Mouse (Mus musculus): ENCODE measurements around the gene Zfp318.

Gene Zfp318

DNA sequence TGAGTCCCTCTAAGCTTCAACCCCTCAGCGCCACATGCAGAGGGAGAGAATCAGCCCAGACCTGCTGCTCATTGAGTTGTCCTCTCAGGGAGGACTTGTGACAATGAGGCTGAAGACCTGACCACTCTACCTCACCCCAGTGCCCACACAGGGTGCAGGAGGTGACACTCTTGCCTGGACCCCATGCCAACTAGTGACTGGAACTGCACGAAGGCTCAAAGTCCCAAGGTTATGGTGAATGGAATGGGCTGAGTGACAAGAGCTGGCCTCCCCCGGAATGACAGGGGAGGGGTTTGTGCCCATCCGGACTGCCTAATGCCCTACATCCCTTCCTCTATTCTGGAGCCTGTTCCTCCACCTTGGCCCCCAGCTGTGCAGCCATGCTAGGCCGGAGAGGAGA lies 69.2 kb downstream of the Zfp318 start:
- no peak for DNase-seq (ENCODE audit: low read depth)

DNA sequence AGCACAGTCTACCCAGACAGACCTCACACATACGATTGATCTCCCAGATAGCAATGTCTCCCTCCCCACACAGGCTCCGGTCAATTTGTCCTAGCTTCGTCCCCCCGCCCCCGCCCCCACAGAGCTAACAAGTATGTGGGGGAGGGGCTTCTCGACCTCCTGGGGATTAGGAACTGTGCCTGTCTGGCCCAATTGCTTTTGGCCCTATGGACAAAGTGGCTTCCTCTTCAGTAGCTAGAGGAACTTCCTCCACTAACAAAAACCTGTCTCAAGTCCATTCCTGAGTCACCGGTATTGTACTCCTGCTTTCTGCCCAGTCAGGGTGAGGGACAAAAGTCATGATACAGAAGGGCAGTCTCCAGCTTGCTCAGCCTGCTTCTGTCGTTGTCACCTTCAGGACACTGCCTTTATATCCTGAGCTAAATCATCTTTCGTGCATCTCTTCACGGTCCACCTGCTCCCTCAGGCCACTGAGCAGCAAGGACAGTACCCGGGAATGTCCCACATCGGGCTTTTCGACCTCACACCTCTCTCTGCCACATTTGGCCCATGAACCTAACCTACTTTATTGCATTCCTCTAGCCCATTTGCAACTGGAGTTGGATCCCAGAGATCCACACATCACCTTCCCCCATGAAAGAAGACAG lies 69.9 kb downstream of the Zfp318 start:
- DNase-seq (ENCODE audit: low read depth): no peak

DNA sequence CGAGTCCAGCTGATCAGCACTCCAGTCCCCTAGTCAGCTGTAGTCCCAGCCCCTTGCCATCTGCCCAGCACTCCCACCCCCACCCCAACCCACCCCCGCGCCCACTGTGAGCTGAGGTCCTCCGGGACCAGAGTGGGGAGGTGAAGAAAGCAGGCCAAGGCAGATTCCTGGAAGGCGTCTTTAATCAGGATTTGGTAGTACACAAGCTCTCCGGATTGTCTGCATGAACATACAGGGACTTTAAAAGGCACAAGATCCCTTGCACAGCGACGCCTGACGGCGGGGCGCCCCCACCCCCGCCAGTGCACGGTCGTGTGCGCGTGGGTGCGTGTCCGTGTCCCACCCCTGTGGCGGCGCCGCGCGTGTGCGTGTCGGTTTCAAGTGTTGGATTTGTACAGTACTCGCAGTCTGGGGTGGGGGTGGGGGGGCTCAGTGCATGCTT lies 70.5 kb downstream of the Zfp318 start:
- DNase-seq (ENCODE audit: low read depth): no peak

DNA sequence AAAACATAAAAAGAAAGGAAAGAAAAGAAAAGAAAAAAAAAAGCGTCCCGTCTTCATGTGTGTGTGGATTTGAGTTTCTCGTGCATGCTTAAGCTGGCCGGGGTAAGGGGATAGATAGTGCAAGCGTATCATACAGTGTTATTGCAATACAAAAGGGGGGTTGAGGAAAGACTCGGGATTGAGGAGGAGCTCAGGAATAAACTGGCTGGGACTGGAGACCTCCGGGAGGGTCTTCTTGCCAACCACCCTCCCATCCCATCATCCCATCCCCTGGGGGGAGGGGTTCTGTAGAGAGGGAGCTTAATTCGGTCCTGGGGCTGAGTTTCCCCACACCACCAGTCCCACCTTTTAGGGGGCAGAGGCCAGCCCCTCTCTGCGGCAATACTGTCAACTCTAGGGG lies 71.0 kb downstream of the Zfp318 start:
- DNase-seq (ENCODE audit: low read depth): no peak

DNA sequence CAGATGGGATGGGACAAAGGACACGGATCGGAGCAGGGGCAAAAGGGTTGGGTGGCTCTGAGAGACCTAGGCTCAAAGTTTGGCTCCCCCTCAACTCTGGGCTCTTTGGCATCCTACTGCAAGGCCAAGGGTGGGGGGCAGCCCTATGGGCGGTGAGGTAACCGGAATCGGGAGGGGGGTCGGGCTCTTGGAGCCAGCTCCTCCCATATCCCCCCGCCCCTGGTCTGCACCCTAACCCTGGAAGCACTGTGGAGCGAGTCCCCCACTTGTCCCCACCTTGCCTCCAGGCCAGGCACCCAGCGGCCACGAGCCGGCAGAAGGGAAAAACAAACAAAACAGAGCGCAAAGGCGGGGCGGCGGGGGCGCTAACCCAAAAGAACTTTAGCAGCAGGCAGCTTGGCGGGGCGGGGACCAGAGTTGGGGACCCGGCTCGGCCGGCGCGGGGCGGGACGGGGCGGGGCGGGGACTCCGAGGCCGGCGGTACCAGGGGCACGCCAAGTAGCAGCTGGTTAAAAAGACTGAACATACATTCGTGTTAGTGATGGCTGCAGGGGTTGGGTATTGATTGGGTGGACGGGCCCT lies 71.7 kb downstream of the Zfp318 start:
- no peak for DNase-seq (ENCODE audit: low read depth)

DNA sequence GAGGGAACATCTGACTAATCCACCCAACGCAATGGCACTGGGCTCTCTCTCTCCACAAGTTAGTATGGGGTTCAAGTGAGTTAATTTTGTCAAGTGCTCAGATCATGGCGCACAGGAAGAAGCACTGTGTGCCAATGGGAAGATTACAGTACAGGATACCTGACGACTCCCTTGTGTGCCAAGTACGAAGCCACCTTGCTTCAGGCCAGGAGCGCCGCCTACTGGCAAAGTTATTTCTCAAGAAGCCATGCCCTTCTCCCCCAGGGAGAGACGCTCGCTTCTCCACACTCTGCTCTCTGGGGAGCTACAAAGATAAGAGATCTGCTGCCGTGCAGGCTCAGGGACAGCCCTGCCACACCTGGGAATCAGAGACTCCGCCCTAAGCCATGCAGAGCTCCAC lies 74.3 kb downstream of the Zfp318 start:
- no peak for DNase-seq (ENCODE audit: low read depth)

DNA sequence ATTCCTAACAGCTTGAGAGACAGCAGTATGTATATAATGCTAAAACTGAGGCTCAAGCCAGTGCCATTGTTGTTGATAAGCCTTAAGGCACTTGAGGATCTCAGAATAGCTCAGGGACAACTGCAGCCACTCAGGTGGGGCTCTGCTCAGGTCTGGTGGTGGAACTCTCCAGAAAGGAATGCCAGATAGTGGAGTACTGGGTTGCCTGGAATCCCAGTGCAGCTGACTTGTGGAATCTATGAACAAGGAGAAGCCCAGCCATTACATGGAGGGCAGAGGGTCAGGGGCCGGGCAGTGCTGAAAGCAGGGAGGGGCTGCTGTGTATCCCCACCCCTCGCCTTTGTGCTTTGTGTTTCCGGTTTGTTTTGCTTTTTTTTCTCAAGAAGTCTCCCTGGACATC lies 74.9 kb downstream of the Zfp318 start:
- no peak for DNase-seq (ENCODE audit: low read depth)

DNA sequence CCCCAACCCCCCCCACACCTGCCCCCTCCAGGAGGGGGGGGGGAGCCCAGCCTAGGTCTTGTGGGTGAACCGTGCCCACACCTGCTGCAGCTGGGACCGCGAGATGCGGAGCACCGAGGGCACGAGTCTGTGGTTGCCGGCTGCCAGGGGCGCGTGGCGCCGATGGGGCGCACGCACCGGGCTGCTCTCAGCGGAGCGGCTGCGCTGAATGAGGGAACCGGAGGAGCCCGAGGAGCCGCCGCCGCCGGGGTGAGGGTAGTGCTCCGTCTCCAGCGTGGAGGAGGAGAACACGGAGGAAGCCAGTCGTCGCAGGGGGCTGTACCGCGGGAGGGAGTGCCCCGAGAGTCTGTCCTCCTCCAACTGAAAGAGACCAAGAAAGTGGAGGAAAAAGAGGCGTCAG lies 77.1 kb downstream of the Zfp318 start:
- DNase-seq (ENCODE audit: low read depth): no peak

DNA sequence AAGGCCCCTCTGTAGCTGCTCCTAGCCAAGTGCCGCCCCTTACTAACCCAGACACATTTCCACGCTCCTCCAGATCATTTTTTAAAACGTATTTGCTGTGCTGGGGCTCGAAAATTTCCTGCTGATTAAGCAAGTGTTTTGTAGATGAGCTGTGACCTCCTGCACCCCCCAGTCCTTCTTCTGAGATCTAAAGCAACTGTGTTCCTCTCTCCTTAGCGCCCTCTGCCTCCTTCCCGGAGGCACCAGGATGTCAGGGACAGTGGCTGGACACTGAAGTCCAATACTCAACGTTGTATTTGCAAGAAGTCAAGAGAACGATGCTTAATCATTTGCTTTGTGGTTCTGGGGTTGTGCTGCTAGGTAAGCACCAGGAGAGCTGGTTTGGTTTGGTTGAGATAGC lies 77.8 kb downstream of the Zfp318 start:
- DNase-seq (ENCODE audit: low read depth): no peak

DNA sequence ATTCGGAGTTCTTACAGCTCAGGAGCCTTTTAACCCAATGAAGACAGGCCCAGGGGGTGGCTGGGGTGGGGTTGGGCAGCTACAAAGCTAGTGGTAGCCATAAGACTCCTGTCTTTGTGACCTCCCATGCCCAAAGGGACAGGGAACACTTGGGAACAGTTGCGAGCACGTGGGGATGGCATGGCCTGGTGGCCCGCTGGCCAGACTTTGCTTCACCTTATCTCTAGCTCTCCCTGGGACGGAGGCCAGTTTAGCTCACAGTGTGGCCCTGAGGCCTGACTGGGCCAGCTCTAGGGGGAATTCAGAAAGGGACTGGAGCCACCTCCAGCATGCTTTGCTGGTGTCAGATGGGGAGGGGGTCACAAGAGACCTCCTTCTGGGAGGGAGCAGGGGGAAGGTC lies 78.7 kb downstream of the Zfp318 start:
- no peak for DNase-seq (ENCODE audit: low read depth)

DNA sequence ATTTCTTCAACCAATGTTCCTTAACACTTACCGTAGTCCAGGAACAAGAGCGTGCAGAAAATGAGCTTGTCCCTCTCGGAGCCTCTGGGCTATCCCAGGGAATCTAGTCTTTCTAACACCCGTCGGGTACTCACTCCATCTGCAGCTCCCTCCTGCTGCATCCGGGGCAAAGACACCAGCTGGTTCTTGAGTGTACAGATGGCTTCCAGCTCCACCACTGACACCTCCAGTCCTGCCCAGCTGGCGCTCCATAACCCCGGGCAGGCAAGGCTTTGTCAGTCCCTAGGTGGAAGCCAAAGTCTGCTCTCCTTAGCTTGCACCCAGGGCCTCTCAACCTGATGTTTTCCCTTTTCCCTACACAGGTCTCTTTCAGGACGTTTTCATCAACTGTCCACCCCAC lies 84.3 kb downstream of the Zfp318 start:
- no peak for DNase-seq (ENCODE audit: low read depth)
